Mouse (Mus musculus): ENCODE measurements around the gene Plk3.

The Plk3 gene

GRCm38 (mm10) chr4:117119636-117120035 lies 14.1 kb downstream of the Plk3 start:
- DNase-seq (ENCODE audit: low read depth), result no peak

DNA sequence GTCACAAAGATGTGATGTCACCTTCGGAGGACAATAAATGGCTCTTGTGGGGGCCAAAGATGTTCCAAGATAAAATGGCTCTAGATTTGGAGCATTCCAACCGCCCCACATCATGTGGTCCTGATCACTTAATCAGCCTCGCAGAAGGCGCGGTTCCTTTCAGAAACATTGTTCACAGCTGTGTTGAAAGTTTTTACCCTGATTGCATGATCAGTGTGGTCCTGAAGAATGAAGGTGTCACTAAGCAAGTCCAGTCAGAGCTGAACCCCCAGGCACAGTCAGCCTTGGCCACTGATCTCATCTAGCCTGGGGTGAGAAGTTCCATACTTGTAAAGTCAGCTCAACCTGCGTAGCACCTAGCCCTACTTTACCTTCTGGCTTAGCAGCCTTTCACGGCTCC lies 15.8 kb downstream of the Plk3 start:
- DNase-seq (ENCODE audit: low read depth), result peak; percentile 43

GRCm38 (mm10) chr4:117115592-117115991 lies 18.2 kb downstream of the Plk3 start:
- no peak for DNase-seq (ENCODE audit: low read depth)

DNA sequence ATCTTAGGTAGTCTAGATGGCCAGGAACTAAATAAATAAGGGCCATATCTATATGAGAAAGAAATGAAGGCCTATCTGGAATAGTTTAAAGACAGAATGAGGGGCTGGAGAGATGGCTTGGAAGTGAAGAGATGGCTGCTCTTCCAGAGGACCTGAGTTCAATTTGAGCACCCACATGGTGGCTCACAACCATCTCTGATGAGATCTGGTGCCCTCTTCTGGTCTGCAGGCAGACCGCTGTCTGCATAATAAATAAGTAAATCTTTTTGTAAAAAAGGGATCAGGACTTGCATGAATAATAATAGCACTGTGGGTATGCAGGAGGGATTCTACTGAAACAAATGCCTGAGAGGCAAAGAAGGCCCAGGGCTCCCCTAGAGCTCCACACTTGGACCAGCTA lies 20.5 kb downstream of the Plk3 start:
- no peak for DNase-seq (ENCODE audit: low read depth)

GRCm38 (mm10) chr4:117110985-117111384 lies 22.8 kb downstream of the Plk3 start:
- DNase-seq (ENCODE audit: low read depth), result no peak

GRCm38 (mm10) chr4:117110249-117110648 lies 23.5 kb downstream of the Plk3 start:
- no peak for DNase-seq (ENCODE audit: low read depth)

GRCm38 (mm10) chr4:117109330-117109729 lies 24.4 kb downstream of the Plk3 start:
- no peak for DNase-seq (ENCODE audit: low read depth)

DNA sequence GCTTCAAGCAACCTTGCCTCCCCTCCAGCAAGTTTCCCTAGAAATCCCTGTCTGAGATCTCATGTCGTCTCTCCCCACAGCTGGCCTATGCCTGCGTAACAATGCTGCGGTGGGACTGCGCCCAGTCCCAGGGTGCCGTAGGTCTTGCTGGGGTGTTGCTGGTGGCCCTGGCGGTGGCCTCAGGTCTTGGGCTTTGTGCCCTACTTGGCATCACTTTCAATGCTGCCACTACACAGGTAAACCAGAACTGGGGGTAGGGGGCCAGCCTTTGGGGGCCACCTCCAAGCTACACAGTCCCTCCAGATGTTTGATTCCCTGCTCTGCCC lies 25.3 kb downstream of the Plk3 start:
- DNase-seq (ENCODE audit: low read depth), result no peak

GRCm38 (mm10) chr4:117107813-117108523 lies 25.8 kb downstream of the Plk3 start:
- DNase-seq (ENCODE audit: low read depth), result no peak

GRCm38 (mm10) chr4:117105127-117105526 lies 28.6 kb downstream of the Plk3 start:
- no peak for DNase-seq (ENCODE audit: low read depth)

GRCm38 (mm10) chr4:117104672-117105071 lies 29.1 kb downstream of the Plk3 start:
- DNase-seq (ENCODE audit: low read depth), result peak; percentile 29

GRCm38 (mm10) chr4:117101218-117101617 lies 32.5 kb downstream of the Plk3 start:
- peak; percentile 73 for DNase-seq (ENCODE audit: low read depth)

DNA sequence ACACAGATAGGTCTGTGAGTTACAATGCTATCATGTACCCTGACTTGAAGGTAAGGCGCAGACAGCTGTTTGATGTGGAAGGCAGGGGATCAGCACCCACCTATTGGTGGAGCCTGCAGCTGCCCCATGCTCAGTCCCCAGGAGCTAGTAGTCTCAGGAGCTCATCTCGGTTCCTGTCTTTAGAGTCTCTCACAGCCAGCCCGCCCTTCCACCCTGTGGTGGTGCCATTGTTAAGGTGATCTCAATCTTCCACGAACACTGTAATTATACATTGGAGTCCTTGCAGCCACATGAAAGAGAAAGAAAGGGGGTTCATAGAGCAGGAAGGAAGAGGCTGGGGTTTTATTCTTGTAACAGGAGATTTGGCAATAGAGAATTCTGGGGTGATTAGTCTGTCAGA lies 33.7 kb downstream of the Plk3 start:
- DNase-seq (ENCODE audit: low read depth), result no peak

- DNase-seq (ENCODE audit: low read depth), result no peak
Observed at GRCm38 (mm10) chr4:117098764-117099036, 35.1 kb downstream of the Plk3 start.

DNA sequence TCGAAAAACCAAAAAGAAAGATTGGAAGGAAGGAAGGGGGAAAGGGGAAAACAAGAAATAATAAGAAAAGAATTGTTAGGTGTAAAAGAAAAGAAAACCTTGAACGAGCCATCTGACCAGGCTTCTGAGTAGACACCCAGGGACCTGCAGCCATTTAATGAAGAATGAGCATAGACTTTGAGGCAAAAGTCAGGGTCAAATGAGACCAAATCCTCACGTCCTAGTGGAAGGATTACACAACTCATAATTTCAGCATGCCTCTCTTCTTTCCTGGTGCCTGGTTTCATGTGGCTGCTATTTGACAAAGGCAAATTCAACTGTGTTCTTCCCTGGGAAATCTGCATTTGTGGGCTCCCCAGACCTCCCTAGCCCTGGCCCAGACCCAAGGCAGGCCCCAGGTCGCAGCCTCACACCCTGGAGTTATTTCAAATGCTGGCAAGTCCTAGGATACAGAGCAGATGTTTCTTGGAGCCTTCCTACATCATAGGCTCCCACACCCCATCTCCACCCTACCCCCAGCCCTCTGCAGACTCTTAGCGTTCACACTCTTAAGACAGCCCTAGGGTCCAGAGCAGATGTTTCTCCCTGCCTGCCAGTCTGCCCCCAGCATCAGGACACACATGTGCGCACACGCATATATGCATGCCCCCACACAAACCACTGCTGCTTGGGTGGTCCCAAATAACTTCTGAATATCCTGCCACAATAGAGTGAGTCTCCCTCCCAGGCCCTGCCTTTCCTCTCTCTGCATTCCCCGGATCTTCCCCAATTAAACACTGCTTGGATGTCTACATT lies 35.6 kb downstream of the Plk3 start:
- no peak for DNase-seq (ENCODE audit: low read depth)

- DNase-seq (ENCODE audit: low read depth), result no peak
Observed at GRCm38 (mm10) chr4:117096666-117097065, 37.1 kb downstream of the Plk3 start.

GRCm38 (mm10) chr4:117095551-117096452 lies 38.0 kb downstream of the Plk3 start, which contains the start of gene Ptch2:
Gene Ptch2, plus strand, starts transcription at chr4:117096075.
- DNase-seq (ENCODE audit: low read depth), result peak; percentile 37

- peak; percentile 61 for DNase-seq (ENCODE audit: low read depth)
Observed at GRCm38 (mm10) chr4:117094626-117095361, 39.0 kb downstream of the Plk3 start.

- no peak for DNase-seq (ENCODE audit: low read depth)
Observed at GRCm38 (mm10) chr4:117090586-117090985, 43.2 kb downstream of the Plk3 start.

DNA sequence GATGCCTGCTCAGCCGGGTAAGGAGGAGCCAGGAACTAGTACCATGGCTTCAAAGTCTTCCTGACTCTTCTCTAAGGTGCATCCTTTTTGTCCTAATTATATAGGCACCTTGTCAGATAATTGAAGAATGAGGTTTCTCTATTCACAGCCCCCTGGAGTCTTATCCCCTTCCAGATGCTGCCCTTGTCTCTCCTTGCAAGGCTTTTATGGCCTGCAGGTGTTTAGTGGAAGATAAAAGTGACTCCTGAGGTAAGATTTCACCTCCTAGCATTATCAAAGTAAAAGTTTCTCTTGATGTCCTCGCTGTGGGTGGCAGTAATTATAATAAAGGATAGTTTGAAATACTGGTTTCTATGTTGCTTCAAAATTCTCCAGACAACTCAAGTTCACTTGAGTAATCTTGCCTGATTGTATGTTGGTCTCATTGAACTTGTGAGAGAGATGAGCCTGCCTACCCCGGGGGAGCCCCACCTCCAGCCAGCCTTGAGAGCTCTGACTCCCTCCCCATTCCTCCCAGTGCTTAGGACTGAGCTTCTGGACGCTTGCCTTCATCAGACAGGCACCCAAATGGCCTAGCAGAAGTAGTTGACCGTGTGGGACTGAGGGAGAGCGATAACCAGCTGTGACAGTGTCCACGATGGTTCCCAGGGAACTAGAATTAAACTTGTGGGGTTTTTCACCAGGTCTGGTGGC lies 45.7 kb downstream of the Plk3 start:
- DNase-seq (ENCODE audit: low read depth), result no peak
